Mouse (Mus musculus) liver, embryonic 11.5 days (tissue): Measurements from ENCODE around the gene Cnksr2. TPM values are rescaled to one million over a fixed set of nuclear protein-coding genes. Genes with fewer than 3 reads are reported as not detected.

Experiments used
- polyA plus RNA-seq: library from polyadenylated mRNA; unstranded; fragments of >200 nt; fragmentation: Nextera tagmentation; extraction: Ambion mirVana; gene quantifications from 2 replicates; pipeline ENCODE4 v1.2.1, GENCODE M21; 2014

The Cnksr2 gene
- polyA plus RNA-seq, 1 experiment from 2014 or later = 0.90 TPM

Other genes starting within 250 kb of the Cnksr2 start
- 0.12 and 0.33 TPM in 2 replicates for gene Klhl34, start 224.9 kb downstream of the Cnksr2 start, polyA plus RNA-seq